Comparison of ENCODE assay signal across 8 mouse cellular contexts in genomic region chr13:44869418-44870119, GRCm38 (mm10).
A peak's percentile ranks its signal among the peaks of the same experiment; 100 is the strongest.
DNase-seq lines count a peak whose midpoint lies in the region; ATAC-seq and TF ChIP-seq lines count a peak whose summit lies in the region.
"Not testable (repeated sequence)": the region's sequence is repeated elsewhere in the genome, so short reads cannot be mapped to it uniquely, and the experiment has no call there.

No protein-coding gene starts in this region.

- not testable (repeated sequence) for H3K27ac ChIP-seq in CH12.LX (ENCODE audit: insufficient read depth, low read depth); forebrain, embryonic 16.5 days (ENCODE audit: low read length); liver, embryonic 16.5 days (ENCODE audit: low read length); neural tube, embryonic 13.5 days (replicated peaks)

- H3K4me1 ChIP-seq in CH12.LX (ENCODE audit: control insufficient read depth in 1 of 2, insufficient read depth in 2 of 2) = peaks cover 0 to 14% of the 10 kb centered on the region in 2 experiments; a peak in 2 of 4 replicates
- H3K4me1 ChIP-seq in forebrain, embryonic 16.5 days (replicated peaks; ENCODE audit: control insufficient read depth, insufficient read depth, low read length) = peaks cover 17% of the 10 kb centered on the region
- H3K4me1 ChIP-seq in liver, embryonic 16.5 days (ENCODE audit: control insufficient read depth, low read depth, low read length) = not testable (repeated sequence)
- peaks cover 50% of the 10 kb centered on the region for H3K4me1 ChIP-seq in neural tube, embryonic 13.5 days (replicated peaks)

- not testable (repeated sequence) for H3K27me3 ChIP-seq in CH12.LX (replicated peaks); forebrain, embryonic 16.5 days (replicated peaks; ENCODE audit: control insufficient read depth, insufficient read depth, low read length); liver, embryonic 16.5 days (ENCODE audit: control insufficient read depth, insufficient read depth, low read depth, low read length); neural tube, embryonic 13.5 days

- in situ Hi-C loops in CH12.LX (cut with MboI; ENCODE audit: low pct_ligation_motif_present, low pct_unique_long_range_greater_than_20kb, low sequenced_read_pairs) = not testable (repeated sequence)

- TF ChIP-seq RAD21 in CH12.LX (IDR thresholded peaks at IDR 0.05; ENCODE audit: low read depth, low read length) = not testable (repeated sequence)

- not testable (repeated sequence) for H3K9me3 ChIP-seq in CH12.LX (replicated peaks; ENCODE audit: low read length); forebrain, embryonic 16.5 days (ENCODE audit: control insufficient read depth, low read length); liver, embryonic 16.5 days (replicated peaks; ENCODE audit: control insufficient read depth, low read length); neural tube, embryonic 13.5 days

- dilution Hi-C loops in CH12.LX (cut with MboI; ENCODE audit: extremely low pct_ligation_motif_present, extremely low pct_unique_long_range_greater_than_20kb, low sequenced_read_pairs) = not testable (repeated sequence)

- H3K36me3 ChIP-seq in CH12.LX (replicated peaks in 1 of 2; ENCODE audit: control insufficient read depth in 1 of 2, insufficient read depth in 1 of 2, low read length in 1 of 2) = peaks cover 0 to 15% of the 10 kb centered on the region in 2 experiments
- H3K36me3 ChIP-seq in forebrain, embryonic 16.5 days (ENCODE audit: control insufficient read depth, insufficient read depth); liver, embryonic 16.5 days (ENCODE audit: control insufficient read depth, insufficient read depth): not testable (repeated sequence)
- H3K36me3 ChIP-seq in neural tube, embryonic 13.5 days = peaks cover 14% of the 10 kb centered on the region

- peak; percentile 90 for ATAC-seq in forebrain, embryonic 16.5 days
- peak; percentile 100 for ATAC-seq in liver, embryonic 16.5 days (ENCODE audit: low read depth)
- peak; percentile 97 for ATAC-seq in neural tube, embryonic 13.5 days (ENCODE audit: low read depth)

- not testable (repeated sequence) for TF ChIP-seq CTCF in CH12.LX (conservative IDR thresholded peaks at IDR 0.05 in 1 of 2, IDR thresholded peaks at IDR 0.05 in 1 of 2; ENCODE audit: low read depth in 2 of 2, low read length in 2 of 2)

- not testable (repeated sequence) for H3K9ac ChIP-seq in CH12.LX (ENCODE audit: insufficient read depth, low read depth); forebrain, embryonic 16.5 days (replicated peaks; ENCODE audit: low read depth, low read length); liver, embryonic 16.5 days (ENCODE audit: low read depth, low read length); neural tube, embryonic 13.5 days

- intact Hi-C loops in heart, postnatal 36 days (cut with DNase I) = not testable (repeated sequence)

- not testable (repeated sequence) for H3K4me3 ChIP-seq in CH12.LX (replicated peaks in 1 of 3; ENCODE audit: low read depth in 2 of 3, low read length in 2 of 3, poor library complexity in 1 of 3); forebrain, embryonic 16.5 days (replicated peaks; ENCODE audit: low read length); liver, embryonic 16.5 days (ENCODE audit: low read depth, low read length); neural tube, embryonic 13.5 days

- H3K79me2 ChIP-seq in CH12.LX (replicated peaks; ENCODE audit: control insufficient read depth, extremely low read depth, insufficient read depth, poor library complexity, severe bottlenecking) = not testable (repeated sequence)

- DNase-seq in CH12.LX (ENCODE audit: extremely low read depth) = peak; percentile 99
- DNase-seq in cerebellum, adult 11 months = peak; percentile 93
- peak; percentile 100 for DNase-seq in heart, postnatal 36 days
- DNase-seq in layer of hippocampus, adult 11-12 months (ENCODE audit: low spot score) = peak; percentile 99
- DNase-seq in telencephalon, adult 2 months (ENCODE audit: low read depth, low spot score) = peak; percentile 91

- 74% methylated on average over 47 of the region's 47 CpGs for WGBS in forebrain, embryonic 16.5 days
- 67% methylated on average over 47 of the region's 47 CpGs for WGBS in liver, embryonic 16.5 days (ENCODE audit: insufficient replicate concordance)
- WGBS in neural tube, embryonic 13.5 days = 75% methylated on average over 47 of the region's 47 CpGs

- not testable (repeated sequence) for H3K4me2 ChIP-seq in CH12.LX (ENCODE audit: insufficient read depth, low read depth, poor library complexity, severe bottlenecking); forebrain, embryonic 16.5 days (ENCODE audit: low read length); liver, embryonic 16.5 days (ENCODE audit: low read depth, low read length); neural tube, embryonic 13.5 days

- not testable (repeated sequence) for TF ChIP-seq EP300 in CH12.LX (IDR thresholded peaks at IDR 0.05; ENCODE audit: low read length)

- TF ChIP-seq POLR2A in CH12.LX (IDR thresholded peaks at IDR 0.05; ENCODE audit: low read depth, low read length) = not testable (repeated sequence)

TF ChIP-seq in CH12.LX, 34 proteins besides CTCF, POLR2A, EP300 and RAD21:
- 0 out of 2 replicates have a peak, but pooled peaks have one; percentile 37 for TF ChIP-seq UBTF (IDR thresholded peaks at IDR 0.05; ENCODE audit: low read depth, low read length)
